Mouse (Mus musculus) intestine, postnatal 0 days (tissue): ENCODE measurements around the gene Ptpdc1. TPM values are rescaled to one million over a fixed set of nuclear protein-coding genes. Genes with fewer than 3 reads are reported as not detected.
A peak's percentile ranks its signal among the peaks of the same experiment; 100 is the strongest.

ENCODE experiments used
- ATAC-seq: fragments of 200-750 bp; cut with Nextera tagmentation; 2 replicates; pipeline ENCODE4 v1.8.0; 2017; ENCODE audit warnings: mild to moderate bottlenecking, moderate TSS enrichment, moderate library complexity
- H3K27ac ChIP-seq: fragments of 300-500 bp; sonication (generic); 2 replicates; pipeline ENCODE4 v1.5.1; 2014; ENCODE audit warnings: mild to moderate bottlenecking, low read depth, low read length, moderate library complexity
- H3K27me3 ChIP-seq: fragments of 300-500 bp; sonication (generic); replicated peaks from 2 replicates; pipeline ENCODE4 v1.6.1; 2014; ENCODE audit warnings: low read length, mixed read lengths; ENCODE audit not compliant: control insufficient read depth, insufficient read depth
- H3K36me3 ChIP-seq: fragments of 300-500 bp; sonication (generic); 2 replicates; pipeline ENCODE4 v1.6.1; 2014; ENCODE audit warnings: mild to moderate bottlenecking, moderate library complexity; ENCODE audit not compliant: control insufficient read depth, insufficient read depth
- H3K4me1 ChIP-seq: fragments of 300-500 bp; sonication (generic); replicated peaks from 2 replicates; pipeline ENCODE4 v1.6.1; 2014; ENCODE audit warnings: antibody characterized with exemption, low read length, mixed read lengths; ENCODE audit not compliant: control insufficient read depth, insufficient read depth
- H3K4me2 ChIP-seq: fragments of 300-500 bp; sonication (generic); replicated peaks from 2 replicates; pipeline ENCODE4 v1.6.1; 2014; ENCODE audit warnings: low read depth, mild to moderate bottlenecking, moderate library complexity
- H3K4me3 ChIP-seq: fragments of 300-500 bp; sonication (generic); 2 replicates; pipeline ENCODE4 v1.5.1; 2014; ENCODE audit warnings: low read depth, low read length
- H3K9ac ChIP-seq: fragments of 300-500 bp; sonication (generic); 2 replicates; pipeline ENCODE4 v1.6.1; 2014; ENCODE audit warnings: mild to moderate bottlenecking, low read depth, low read length
- H3K9me3 ChIP-seq: fragments of 300-500 bp; sonication (generic); 2 replicates; pipeline ENCODE4 v1.6.1; 2016; ENCODE audit warnings: mixed run types; ENCODE audit not compliant: control insufficient read depth
- CTCF ChIP-seq: sonication (generic); IDR thresholded peaks from 2 replicates; pipeline ENCODE4 v1.5.1; 2016; ENCODE audit warnings: low read depth, mild to moderate bottlenecking, control low read depth, antibody characterized with exemption, moderate library complexity
- WGBS: fragments of 180-500 bp; shearing (Covaris S2); extraction: QIAGEN DNeasy Blood & Tissue Kit; methylation state at CpG from one replicate; pipeline ENCODE4 v1.1.7; 2014; 5-methylcytosine and 5-hydroxymethylcytosine counted together
- polyA plus RNA-seq: library from polyadenylated mRNA; unstranded; fragments of >200 nt; fragmentation: Nextera tagmentation; extraction: Ambion mirVana; gene quantifications from 2 replicates; pipeline ENCODE4 v1.2.1, GENCODE M21; 2015

Ptpdc1 gene
- polyA plus RNA-seq, 1 experiment from 2014 or later, result 1.9 TPM

- H3K9me3 ChIP-seq, result no peaks in the 10 kb centered on the region
- H3K4me2 ChIP-seq, result no peak overlapping the region
- H3K27me3 ChIP-seq, result no peaks in the 10 kb centered on the region
- no peaks in the 10 kb centered on the region for H3K4me1 ChIP-seq
- ATAC-seq, result no peak
- TF ChIP-seq CTCF, result peak; percentile 46
- no peaks in the 10 kb centered on the region for H3K36me3 ChIP-seq
- no peak overlapping the region for H3K9ac ChIP-seq
- H3K4me3 ChIP-seq, result no peak overlapping the region
- H3K27ac ChIP-seq, result no peak overlapping the region
Measured at GRCm38 (mm10) chr13:48590743-48591142, 34.7 kb downstream of the Ptpdc1 start.

GRCm38 (mm10) chr13:48587354-48587753 is 38.1 kb downstream of the Ptpdc1 start:
- ATAC-seq, result no peak
- 70% methylated on average over 11 of the region's 11 CpGs for WGBS
- Histone ChIP-seq H3K9me3 (no peaks in the 10 kb centered on the region), H3K4me2 (no peak overlapping the region), H3K27me3 (no peaks in the 10 kb centered on the region), H3K36me3 (no peaks in the 10 kb centered on the region), H3K9ac (no peak overlapping the region), H3K4me1 (no peaks in the 10 kb centered on the region), H3K4me3 (no peak overlapping the region), H3K27ac (no peak overlapping the region)
- TF ChIP-seq CTCF, result no peak

- Histone ChIP-seq H3K27ac (no peak overlapping the region), H3K4me3 (no peak overlapping the region), H3K36me3 (no peaks in the 10 kb centered on the region), H3K9me3 (no peaks in the 10 kb centered on the region), H3K4me1 (no peaks in the 10 kb centered on the region), H3K9ac (no peak overlapping the region), H3K4me2 (no peak overlapping the region), H3K27me3 (no peaks in the 10 kb centered on the region)
- 91% methylated on average over 9 of the region's 9 CpGs for WGBS
- no peak for ATAC-seq
- TF ChIP-seq CTCF, result no peak
Measured at GRCm38 (mm10) chr13:48586496-48586895, 39.0 kb downstream of the Ptpdc1 start.

DNA sequence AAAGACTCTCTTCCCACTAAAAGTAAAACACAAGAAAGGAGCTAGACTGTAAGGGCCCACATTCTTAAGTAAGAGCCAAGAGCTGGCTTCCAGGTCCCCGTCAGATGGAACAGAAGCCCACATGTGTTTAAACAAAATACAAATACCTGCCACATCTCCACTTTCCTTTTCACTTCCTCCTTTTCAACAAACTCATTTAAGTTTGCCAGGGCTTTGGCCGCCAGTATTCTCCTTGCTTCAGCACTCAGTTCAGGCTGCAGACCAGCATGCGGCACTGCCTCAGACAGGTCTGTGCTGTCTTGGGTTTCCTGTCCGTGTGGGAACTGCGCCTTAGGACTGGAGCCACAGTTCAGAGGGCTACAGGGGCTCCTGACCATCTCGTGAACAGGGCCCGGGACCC is 39.7 kb downstream of the Ptpdc1 start:
- Histone ChIP-seq H3K4me1 (no peaks in the 10 kb centered on the region), H3K36me3 (no peaks in the 10 kb centered on the region), H3K27me3 (no peaks in the 10 kb centered on the region), H3K9ac (no peak overlapping the region), H3K4me3 (no peak overlapping the region), H3K9me3 (no peaks in the 10 kb centered on the region), H3K27ac (no peak overlapping the region), H3K4me2 (no peak overlapping the region)
- no peak for ATAC-seq
- 74% methylated on average over 7 of the region's 7 CpGs for WGBS
- TF ChIP-seq CTCF, result no peak

DNA sequence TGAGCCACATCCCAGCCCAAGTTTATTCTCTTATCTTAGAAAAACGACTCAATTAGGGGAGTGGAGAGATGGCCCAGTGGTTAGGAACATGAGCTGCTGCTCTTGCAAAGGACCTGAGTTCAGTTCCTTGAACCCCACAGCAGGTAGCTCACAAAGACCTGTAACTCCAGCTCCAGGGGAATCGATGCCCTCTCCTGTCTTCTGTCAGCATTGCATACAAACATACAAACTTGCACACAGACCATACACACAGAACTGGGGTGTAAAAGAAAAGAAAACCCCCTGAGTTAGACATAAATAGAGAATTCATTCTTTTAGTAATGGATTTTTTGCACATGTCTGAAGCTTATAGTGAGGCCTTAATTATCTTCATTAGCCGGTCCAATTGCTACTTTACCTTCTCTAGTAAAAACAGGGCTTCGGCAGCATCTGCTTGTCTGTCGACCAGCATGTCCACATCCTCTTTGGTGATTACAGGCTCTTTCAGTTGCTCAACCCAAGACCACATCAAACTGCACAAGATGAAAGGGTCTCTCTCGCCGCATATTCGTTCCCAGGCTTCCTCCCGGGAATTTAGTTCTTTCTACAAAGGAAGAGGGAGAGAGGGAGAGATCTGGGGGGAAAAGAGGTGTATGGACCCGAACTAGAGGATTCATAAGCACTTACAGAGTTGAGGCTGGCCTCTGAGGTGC is 42.6 kb downstream of the Ptpdc1 start:
- Histone ChIP-seq H3K36me3 (no peaks in the 10 kb centered on the region), H3K9ac (no peak overlapping the region), H3K4me2 (no peak overlapping the region), H3K27me3 (no peaks in the 10 kb centered on the region), H3K4me1 (no peaks in the 10 kb centered on the region), H3K9me3 (no peaks in the 10 kb centered on the region), H3K27ac (no peak overlapping the region), H3K4me3 (no peak overlapping the region)
- ATAC-seq, result no peak
- peak; percentile 35 for TF ChIP-seq CTCF
- WGBS, result 80% methylated on average over 10 of the region's 10 CpGs

- H3K36me3 ChIP-seq, result no peaks in the 10 kb centered on the region
- ATAC-seq, result no peak
- H3K4me3 ChIP-seq, result no peak overlapping the region
- no peak overlapping the region for H3K4me2 ChIP-seq
- TF ChIP-seq CTCF, result no peak
- no peaks in the 10 kb centered on the region for H3K9me3 ChIP-seq
- H3K9ac ChIP-seq, result no peak overlapping the region
- WGBS, result 75% methylated on average over 4 of the region's 4 CpGs
- no peaks in the 10 kb centered on the region for H3K4me1 ChIP-seq
- H3K27me3 ChIP-seq, result no peaks in the 10 kb centered on the region
- H3K27ac ChIP-seq, result no peak overlapping the region
Measured at GRCm38 (mm10) chr13:48578616-48579015, 46.8 kb downstream of the Ptpdc1 start.

GRCm38 (mm10) chr13:48577836-48578235 is 47.6 kb downstream of the Ptpdc1 start:
- Histone ChIP-seq H3K27me3 (no peaks in the 10 kb centered on the region), H3K9ac (no peak overlapping the region), H3K4me1 (no peaks in the 10 kb centered on the region), H3K4me2 (no peak overlapping the region), H3K4me3 (no peak overlapping the region), H3K9me3 (no peaks in the 10 kb centered on the region), H3K36me3 (no peaks in the 10 kb centered on the region), H3K27ac (no peak overlapping the region)
- 73% methylated on average over 11 of the region's 11 CpGs for WGBS
- no peak for TF ChIP-seq CTCF
- no peak for ATAC-seq
